Mouse (Mus musculus): ENCODE results near the gene Mthfd1. TPM values are rescaled to one million over a fixed set of nuclear protein-coding genes. Genes with fewer than 3 reads are reported as not detected.

Gene Mthfd1
- polyA plus RNA-seq, 1 experiment from 2014 or later: 49.5 TPM

DNA sequence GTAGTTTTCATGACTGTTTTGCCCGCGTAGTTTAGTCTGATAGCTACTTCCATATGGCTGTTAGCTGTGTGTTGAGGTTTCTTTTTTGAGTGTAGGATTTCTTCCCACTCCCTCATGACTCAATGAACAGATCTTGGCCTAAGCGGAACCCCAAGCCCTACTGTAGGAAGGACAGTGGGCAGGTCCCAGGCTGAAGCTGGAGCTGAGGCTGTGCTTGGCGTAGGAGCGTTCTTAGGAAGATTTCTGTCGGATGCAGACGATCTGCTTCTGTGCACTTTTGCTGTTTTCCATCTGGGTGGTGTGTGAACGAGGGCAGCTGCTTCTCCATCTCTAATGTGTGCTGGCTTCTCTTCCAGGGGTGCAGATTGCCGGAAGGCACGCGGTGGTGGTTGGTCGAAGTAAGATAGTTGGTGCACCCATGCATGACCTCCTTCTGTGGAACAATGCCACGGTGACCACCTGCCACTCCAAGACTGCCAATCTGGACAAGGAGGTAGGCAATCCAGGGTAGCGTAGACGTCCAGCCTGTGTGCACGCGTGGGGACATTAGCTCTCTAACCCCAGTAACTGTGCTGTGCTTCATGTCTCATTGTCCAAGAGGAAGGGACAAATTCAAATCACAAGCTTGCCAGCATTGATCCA, 27.6 kb downstream of the Mthfd1 start:
- 91% methylated on average over 17 of the region's 17 CpGs for WGBS
- no peak for ATAC-seq (ENCODE audit: low FRiP score)
- Histone ChIP-seq H3K4me1 (replicated peaks; ENCODE audit: control insufficient read depth, insufficient read depth, low read length) (no peaks in the 10 kb centered on the region), H3K36me3 (ENCODE audit: control insufficient read depth, insufficient read depth, low read length) (no peaks in the 10 kb centered on the region), H3K27ac (ENCODE audit: low read depth, low read length) (no peak overlapping the region), H3K27me3 (ENCODE audit: control insufficient read depth, insufficient read depth, low read length) (no peaks in the 10 kb centered on the region), H3K4me3 (ENCODE audit: low read depth, low read length) (no peak overlapping the region), H3K4me2 (replicated peaks; ENCODE audit: low read depth, low read length) (no peak overlapping the region), H3K9ac (ENCODE audit: low read depth, low read length) (no peak overlapping the region), H3K9me3 (ENCODE audit: control insufficient read depth, low read length) (no peaks in the 10 kb centered on the region)
- DNase-seq (ENCODE audit: low spot score): no peak

- H3K4me2 ChIP-seq (replicated peaks; ENCODE audit: low read depth, low read length): no peak overlapping the region
- no peak overlapping the region for H3K9ac ChIP-seq (ENCODE audit: low read depth, low read length)
- no peak overlapping the region for H3K4me3 ChIP-seq (ENCODE audit: low read depth, low read length)
- 65% methylated on average over 6 of the region's 6 CpGs for WGBS
- ATAC-seq (ENCODE audit: low FRiP score) (no peak), DNase-seq (ENCODE audit: low spot score) (no peak)
- no peaks in the 10 kb centered on the region for H3K9me3 ChIP-seq (ENCODE audit: control insufficient read depth, low read length)
- no peaks in the 10 kb centered on the region for H3K27me3 ChIP-seq (ENCODE audit: control insufficient read depth, insufficient read depth, low read length)
- H3K36me3 ChIP-seq (ENCODE audit: control insufficient read depth, insufficient read depth, low read length): 0 out of 2 replicates have a peak, but pooled peaks cover 2% of the 10 kb centered on the region
- 0 out of 2 replicates have a peak, but pooled peaks cover 2% of the 10 kb centered on the region for H3K4me1 ChIP-seq (replicated peaks; ENCODE audit: control insufficient read depth, insufficient read depth, low read length)
- H3K27ac ChIP-seq (ENCODE audit: low read depth, low read length): no peak overlapping the region
These were observed 30.3 kb downstream of the Mthfd1 start for GRCm38 (mm10) chr12:76285418-76285817.

GRCm38 (mm10) chr12:76287986-76288385, 32.9 kb downstream of the Mthfd1 start:
- 57% methylated on average over 8 of the region's 8 CpGs for WGBS
- H3K4me3 ChIP-seq (ENCODE audit: low read depth, low read length): no peak overlapping the region
- H3K36me3 ChIP-seq (ENCODE audit: control insufficient read depth, insufficient read depth, low read length): 0 out of 2 replicates have a peak, but pooled peaks cover 2% of the 10 kb centered on the region
- 0 out of 2 replicates have a peak, but pooled peaks cover 2% of the 10 kb centered on the region for H3K4me1 ChIP-seq (replicated peaks; ENCODE audit: control insufficient read depth, insufficient read depth, low read length)
- DNase-seq (ENCODE audit: low spot score): peak; percentile 15
- ATAC-seq (ENCODE audit: low FRiP score): no peak
- no peak overlapping the region for H3K9ac ChIP-seq (ENCODE audit: low read depth, low read length)
- H3K9me3 ChIP-seq (ENCODE audit: control insufficient read depth, low read length): no peaks in the 10 kb centered on the region
- no peaks in the 10 kb centered on the region for H3K27me3 ChIP-seq (ENCODE audit: control insufficient read depth, insufficient read depth, low read length)
- H3K27ac ChIP-seq (ENCODE audit: low read depth, low read length): peak overlapping the region; percentile 55; the same call in 1 of the 2 replicates
- H3K4me2 ChIP-seq (replicated peaks; ENCODE audit: low read depth, low read length): no peak overlapping the region

DNA sequence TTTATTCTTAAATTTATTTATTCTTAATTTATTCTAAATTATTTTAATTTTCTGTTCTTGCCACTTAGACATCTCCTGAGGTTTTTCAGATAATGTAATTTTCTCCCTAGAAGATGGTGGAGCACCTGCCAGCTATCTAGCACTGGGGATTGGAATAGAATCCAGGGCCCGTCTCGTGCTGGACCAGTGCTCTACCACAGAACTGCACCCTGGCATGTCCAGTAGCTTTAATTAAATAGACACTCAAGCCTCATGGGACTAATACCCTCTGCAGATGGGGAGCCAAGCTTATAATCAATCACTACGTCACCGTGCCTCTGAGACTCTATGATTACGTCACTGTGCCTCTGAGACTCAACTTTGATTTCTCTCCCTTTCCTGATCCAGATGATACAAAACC, 33.4 kb downstream of the Mthfd1 start:
- no peaks in the 10 kb centered on the region for H3K9me3 ChIP-seq (ENCODE audit: control insufficient read depth, low read length)
- no peak overlapping the region for H3K27ac ChIP-seq (ENCODE audit: low read depth, low read length)
- 0 out of 2 replicates have a peak, but pooled peaks cover 2% of the 10 kb centered on the region for H3K36me3 ChIP-seq (ENCODE audit: control insufficient read depth, insufficient read depth, low read length)
- no peak overlapping the region for H3K4me3 ChIP-seq (ENCODE audit: low read depth, low read length)
- ATAC-seq (ENCODE audit: low FRiP score) (peak; percentile 45; the same call in 1 of the 2 replicates), DNase-seq (ENCODE audit: low spot score) (peak; percentile 21)
- no peak overlapping the region for H3K9ac ChIP-seq (ENCODE audit: low read depth, low read length)
- no peaks in the 10 kb centered on the region for H3K27me3 ChIP-seq (ENCODE audit: control insufficient read depth, insufficient read depth, low read length)
- H3K4me1 ChIP-seq (replicated peaks; ENCODE audit: control insufficient read depth, insufficient read depth, low read length): 0 out of 2 replicates have a peak, but pooled peaks cover 2% of the 10 kb centered on the region
- no peak overlapping the region for H3K4me2 ChIP-seq (replicated peaks; ENCODE audit: low read depth, low read length)
- WGBS: 60% methylated on average over 5 of the region's 5 CpGs

GRCm38 (mm10) chr12:76289428-76289827, 34.3 kb downstream of the Mthfd1 start:
- Histone ChIP-seq H3K27ac (ENCODE audit: low read depth, low read length) (no peak overlapping the region), H3K4me3 (ENCODE audit: low read depth, low read length) (no peak overlapping the region), H3K9me3 (ENCODE audit: control insufficient read depth, low read length) (no peaks in the 10 kb centered on the region), H3K27me3 (ENCODE audit: control insufficient read depth, insufficient read depth, low read length) (no peaks in the 10 kb centered on the region), H3K9ac (ENCODE audit: low read depth, low read length) (no peak overlapping the region), H3K36me3 (ENCODE audit: control insufficient read depth, insufficient read depth, low read length) (0 out of 2 replicates have a peak, but pooled peaks cover 2% of the 10 kb centered on the region), H3K4me2 (replicated peaks; ENCODE audit: low read depth, low read length) (no peak overlapping the region), H3K4me1 (replicated peaks; ENCODE audit: control insufficient read depth, insufficient read depth, low read length) (0 out of 2 replicates have a peak, but pooled peaks cover 2% of the 10 kb centered on the region)
- 96% methylated on average over 12 of the region's 12 CpGs for WGBS
- no peak for ATAC-seq (ENCODE audit: low FRiP score)
- no peak for DNase-seq (ENCODE audit: low spot score)

DNA sequence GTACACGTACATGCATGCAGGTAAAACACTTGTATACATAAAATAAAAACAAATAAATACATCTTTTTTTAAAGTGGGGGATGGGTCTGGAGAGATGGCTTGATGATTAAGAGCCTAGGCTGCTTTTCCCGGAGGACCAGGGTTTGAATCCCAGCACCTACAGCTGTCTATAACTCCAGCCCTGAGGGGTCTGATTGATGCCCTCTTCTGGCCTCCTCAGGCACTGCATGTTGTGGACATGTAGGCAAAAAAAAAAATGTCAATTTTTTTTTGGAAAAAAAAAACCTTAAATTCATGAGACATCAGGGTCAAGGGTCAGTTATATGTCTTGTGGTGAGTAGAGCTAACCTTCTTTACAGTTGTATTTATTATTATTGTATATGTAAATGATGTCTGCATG, 35.2 kb downstream of the Mthfd1 start:
- 91% methylated on average over 2 of the region's 2 CpGs for WGBS
- Histone ChIP-seq H3K4me1 (replicated peaks; ENCODE audit: control insufficient read depth, insufficient read depth, low read length) (0 out of 2 replicates have a peak, but pooled peaks cover 2% of the 10 kb centered on the region), H3K36me3 (ENCODE audit: control insufficient read depth, insufficient read depth, low read length) (0 out of 2 replicates have a peak, but pooled peaks cover 2% of the 10 kb centered on the region), H3K4me3 (ENCODE audit: low read depth, low read length) (no peak overlapping the region), H3K27me3 (ENCODE audit: control insufficient read depth, insufficient read depth, low read length) (no peaks in the 10 kb centered on the region), H3K27ac (ENCODE audit: low read depth, low read length) (no peak overlapping the region), H3K9ac (ENCODE audit: low read depth, low read length) (no peak overlapping the region), H3K4me2 (replicated peaks; ENCODE audit: low read depth, low read length) (no peak overlapping the region), H3K9me3 (ENCODE audit: control insufficient read depth, low read length) (no peaks in the 10 kb centered on the region)
- ATAC-seq (ENCODE audit: low FRiP score) (no peak), DNase-seq (ENCODE audit: low spot score) (peak; percentile 22)

- 0 out of 2 replicates have a peak, but pooled peaks cover 2% of the 10 kb centered on the region for H3K36me3 ChIP-seq (ENCODE audit: control insufficient read depth, insufficient read depth, low read length)
- DNase-seq (ENCODE audit: low spot score) (peak; percentile 75), ATAC-seq (ENCODE audit: low FRiP score) (no peak)
- H3K4me3 ChIP-seq (ENCODE audit: low read depth, low read length): no peak overlapping the region
- no peaks in the 10 kb centered on the region for H3K9me3 ChIP-seq (ENCODE audit: control insufficient read depth, low read length)
- no peak overlapping the region for H3K9ac ChIP-seq (ENCODE audit: low read depth, low read length)
- H3K4me1 ChIP-seq (replicated peaks; ENCODE audit: control insufficient read depth, insufficient read depth, low read length): 0 out of 2 replicates have a peak, but pooled peaks cover 2% of the 10 kb centered on the region
- H3K27me3 ChIP-seq (ENCODE audit: control insufficient read depth, insufficient read depth, low read length): no peaks in the 10 kb centered on the region
- H3K27ac ChIP-seq (ENCODE audit: low read depth, low read length): no peak overlapping the region
- WGBS: 65% methylated on average over 7 of the region's 7 CpGs
- no peak overlapping the region for H3K4me2 ChIP-seq (replicated peaks; ENCODE audit: low read depth, low read length)
These were observed 38.1 kb downstream of the Mthfd1 start for GRCm38 (mm10) chr12:76293192-76293591.

DNA sequence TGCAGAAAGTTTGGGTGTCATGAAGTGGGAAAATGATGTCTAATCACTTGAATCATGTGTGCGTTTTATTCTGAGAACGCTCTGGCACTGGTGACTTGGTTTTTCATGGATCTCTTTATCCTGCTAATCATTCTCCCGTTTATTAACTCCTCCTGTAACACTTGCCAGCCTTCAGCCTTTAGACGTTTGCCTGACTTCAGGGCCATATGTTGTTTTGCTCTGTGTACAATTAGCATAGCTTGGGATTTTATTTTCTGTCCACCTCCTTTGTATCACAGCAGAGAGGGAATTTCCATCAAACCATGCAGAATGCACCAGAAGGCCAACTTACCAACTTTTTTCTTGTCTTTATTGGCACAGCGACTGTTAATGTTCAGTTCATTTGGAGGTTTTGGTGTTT, 42.7 kb downstream of the Mthfd1 start:
- Histone ChIP-seq H3K9ac (ENCODE audit: low read depth, low read length) (no peak overlapping the region), H3K27ac (ENCODE audit: low read depth, low read length) (no peak overlapping the region), H3K4me1 (replicated peaks; ENCODE audit: control insufficient read depth, insufficient read depth, low read length) (no peaks in the 10 kb centered on the region), H3K4me3 (ENCODE audit: low read depth, low read length) (no peak overlapping the region), H3K9me3 (ENCODE audit: control insufficient read depth, low read length) (no peaks in the 10 kb centered on the region), H3K27me3 (ENCODE audit: control insufficient read depth, insufficient read depth, low read length) (no peaks in the 10 kb centered on the region), H3K36me3 (ENCODE audit: control insufficient read depth, insufficient read depth, low read length) (no peaks in the 10 kb centered on the region), H3K4me2 (replicated peaks; ENCODE audit: low read depth, low read length) (no peak overlapping the region)
- ATAC-seq (ENCODE audit: low FRiP score) (no peak), DNase-seq (ENCODE audit: low spot score) (no peak)
- 89% methylated on average over 5 of the region's 5 CpGs for WGBS

- no peaks in the 10 kb centered on the region for H3K36me3 ChIP-seq (ENCODE audit: control insufficient read depth, insufficient read depth, low read length)
- H3K4me3 ChIP-seq (ENCODE audit: low read depth, low read length): no peak overlapping the region
- H3K9me3 ChIP-seq (ENCODE audit: control insufficient read depth, low read length): no peaks in the 10 kb centered on the region
- no peaks in the 10 kb centered on the region for H3K4me1 ChIP-seq (replicated peaks; ENCODE audit: control insufficient read depth, insufficient read depth, low read length)
- no peak overlapping the region for H3K27ac ChIP-seq (ENCODE audit: low read depth, low read length)
- no peak for ATAC-seq (ENCODE audit: low FRiP score)
- H3K27me3 ChIP-seq (ENCODE audit: control insufficient read depth, insufficient read depth, low read length): no peaks in the 10 kb centered on the region
- no peak for DNase-seq (ENCODE audit: low spot score)
- H3K4me2 ChIP-seq (replicated peaks; ENCODE audit: low read depth, low read length): no peak overlapping the region
- no peak overlapping the region for H3K9ac ChIP-seq (ENCODE audit: low read depth, low read length)
- WGBS: 96% methylated on average over 9 of the region's 9 CpGs
These were observed 44.3 kb downstream of the Mthfd1 start for GRCm38 (mm10) chr12:76299361-76299906.

Measured in hindbrain, embryonic 11.5 days (tissue).